Mouse (Mus musculus) heart, embryonic 13.5 days (tissue): ENCODE data around the gene Efr3b. TPM values are rescaled to one million over a fixed set of nuclear protein-coding genes. Genes with fewer than 3 reads are reported as not detected.

Experiments used
- ATAC-seq: fragments of 200-750 bp; cut with Nextera tagmentation; 2 replicates; pipeline ENCODE4 v1.8.0; 2017; ENCODE audit warnings: moderate TSS enrichment; ENCODE audit not compliant: insufficient number of reproducible peaks, low FRiP score, low TSS enrichment; ENCODE audit errors: extremely low read depth
- H3K27ac ChIP-seq: fragments of 300-500 bp; sonication (generic); replicated peaks from 2 replicates; pipeline ENCODE4 v1.5.1; 2015; ENCODE audit warnings: moderate library complexity, mild to moderate bottlenecking, inconsistent platforms
- H3K27me3 ChIP-seq: fragments of 300-500 bp; sonication (generic); replicated peaks from 2 replicates; pipeline ENCODE4 v1.6.1; 2015; ENCODE audit warnings: mild to moderate bottlenecking, inconsistent platforms
- H3K36me3 ChIP-seq: fragments of 300-500 bp; sonication (generic); 2 replicates; pipeline ENCODE4 v1.6.1; 2015; ENCODE audit warnings: mild to moderate bottlenecking, inconsistent platforms
- H3K4me1 ChIP-seq: fragments of 300-500 bp; sonication (generic); 2 replicates; pipeline ENCODE4 v1.6.1; 2015; ENCODE audit warnings: inconsistent platforms
- H3K4me2 ChIP-seq: fragments of 300-500 bp; sonication (generic); 2 replicates; pipeline ENCODE4 v1.6.1; 2015; ENCODE audit warnings: inconsistent platforms, mild to moderate bottlenecking, moderate library complexity
- H3K4me3 ChIP-seq: fragments of 300-500 bp; sonication (generic); 2 replicates; pipeline ENCODE4 v1.5.1; 2015; ENCODE audit warnings: moderate library complexity, mild to moderate bottlenecking, inconsistent platforms
- H3K9ac ChIP-seq: fragments of 300-500 bp; sonication (generic); 2 replicates; pipeline ENCODE4 v1.6.1; 2015; ENCODE audit warnings: inconsistent platforms, mild to moderate bottlenecking, moderate library complexity
- H3K9me3 ChIP-seq: fragments of 300-500 bp; sonication (generic); 2 replicates; pipeline ENCODE4 v1.6.1; 2016; ENCODE audit warnings: inconsistent platforms
- WGBS: fragments of 180-500 bp; shearing (Covaris S2); methylation state at CpG from one replicate; pipeline ENCODE4 v1.1.7; 2015; ENCODE audit warnings: mixed read lengths; 5-methylcytosine and 5-hydroxymethylcytosine counted together
- polyA plus RNA-seq: library from polyadenylated mRNA; unstranded; fragments of >200 nt; fragmentation: Nextera tagmentation; extraction: Ambion mirVana; gene quantifications from 2 replicates; pipeline ENCODE4 v1.2.1, GENCODE M21; 2015

Efr3b gene
- polyA plus RNA-seq, 1 experiment from 2014 or later = 6.2 TPM

GRCm38 (mm10) chr12:4036157-4036556, 2.6 kb downstream of the Efr3b start:
- Histone ChIP-seq H3K4me1 (peaks cover 45% of the 10 kb centered on the region), H3K4me2 (no peak overlapping the region), H3K36me3 (no peaks in the 10 kb centered on the region), H3K9ac (no peak overlapping the region), H3K9me3 (no peaks in the 10 kb centered on the region), H3K27ac (no peak overlapping the region), H3K4me3 (no peak overlapping the region), H3K27me3 (peaks cover 21% of the 10 kb centered on the region; the same call in 1 of the 2 replicates)
- ATAC-seq = no peak
- 72% methylated on average over 5 of the region's 5 CpGs for WGBS

GRCm38 (mm10) chr12:4029064-4029463, 9.7 kb downstream of the Efr3b start:
- H3K4me1 ChIP-seq = peaks cover 34% of the 10 kb centered on the region
- WGBS = 66% methylated on average over 4 of the region's 4 CpGs
- no peaks in the 10 kb centered on the region for H3K27me3 ChIP-seq
- no peak for ATAC-seq
- no peaks in the 10 kb centered on the region for H3K9me3 ChIP-seq
- no peak overlapping the region for H3K4me2 ChIP-seq
- no peak overlapping the region for H3K4me3 ChIP-seq
- H3K27ac ChIP-seq = no peak overlapping the region
- no peaks in the 10 kb centered on the region for H3K36me3 ChIP-seq
- no peak overlapping the region for H3K9ac ChIP-seq

- Histone ChIP-seq H3K36me3 (no peaks in the 10 kb centered on the region), H3K4me2 (no peak overlapping the region), H3K4me1 (peaks cover 35% of the 10 kb centered on the region), H3K9me3 (no peaks in the 10 kb centered on the region), H3K9ac (no peak overlapping the region), H3K27me3 (no peaks in the 10 kb centered on the region), H3K4me3 (no peak overlapping the region), H3K27ac (no peak overlapping the region)
- ATAC-seq = no peak
- WGBS = 59% methylated on average over 11 of the region's 11 CpGs
Measured at GRCm38 (mm10) chr12:4028516-4028915, 10.2 kb downstream of the Efr3b start.

GRCm38 (mm10) chr12:4024356-4024755, 14.4 kb downstream of the Efr3b start:
- whole genome bisulfite sequencing = 36% methylated on average over 5 of the region's 5 CpGs
- Histone ChIP-seq H3K36me3 (no peaks in the 10 kb centered on the region), H3K4me3 (no peak overlapping the region), H3K4me1 (peaks cover 58% of the 10 kb centered on the region), H3K27me3 (no peaks in the 10 kb centered on the region), H3K27ac (peak overlapping the region; percentile 92), H3K4me2 (peak overlapping the region; percentile 25; the same call in 1 of the 2 replicates), H3K9me3 (no peaks in the 10 kb centered on the region), H3K9ac (no peak overlapping the region)
- ATAC-seq = no peak

GRCm38 (mm10) chr12:4023501-4023900, 15.2 kb downstream of the Efr3b start:
- no peak for ATAC-seq
- no peak overlapping the region for H3K9ac ChIP-seq
- H3K4me1 ChIP-seq = peaks cover 58% of the 10 kb centered on the region
- no peaks in the 10 kb centered on the region for H3K9me3 ChIP-seq
- no peaks in the 10 kb centered on the region for H3K36me3 ChIP-seq
- no peak overlapping the region for H3K4me2 ChIP-seq
- H3K27ac ChIP-seq = peak overlapping the region; percentile 92
- H3K27me3 ChIP-seq = no peaks in the 10 kb centered on the region
- 88% methylated on average over 14 of the region's 14 CpGs for WGBS
- H3K4me3 ChIP-seq = no peak overlapping the region

GRCm38 (mm10) chr12:4022845-4023244, 15.9 kb downstream of the Efr3b start:
- H3K4me2 ChIP-seq = peak overlapping the region; percentile 56

GRCm38 (mm10) chr12:4020505-4020904, 18.2 kb downstream of the Efr3b start:
- 0 out of 2 replicates have a peak overlapping the region, but pooled peaks have one; percentile 1 for H3K9ac ChIP-seq
- peak overlapping the region; percentile 85 for H3K27ac ChIP-seq
- ATAC-seq = peak; percentile 55; the same call in 1 of the 2 replicates
- no peaks in the 10 kb centered on the region for H3K36me3 ChIP-seq
- no peaks in the 10 kb centered on the region for H3K9me3 ChIP-seq
- no peak overlapping the region for H3K4me3 ChIP-seq
- peaks cover 63% of the 10 kb centered on the region for H3K4me1 ChIP-seq
- peak overlapping the region; percentile 18; the same call in 1 of the 2 replicates for H3K4me2 ChIP-seq
- H3K27me3 ChIP-seq = no peaks in the 10 kb centered on the region
- 25% methylated on average over 8 of the region's 8 CpGs for WGBS

More at GRCm38 (mm10) chr12:4022845-4023244, 15.9 kb downstream of the Efr3b start:
- H3K9me3 ChIP-seq = no peaks in the 10 kb centered on the region
- WGBS = 19% methylated on average over 7 of the region's 7 CpGs
- no peak for ATAC-seq
- peak overlapping the region; percentile 6; the same call in 1 of the 2 replicates for H3K9ac ChIP-seq
- peaks cover 53% of the 10 kb centered on the region for H3K4me1 ChIP-seq
- peak overlapping the region; percentile 9; the same call in 1 of the 2 replicates for H3K4me3 ChIP-seq
- no peaks in the 10 kb centered on the region for H3K36me3 ChIP-seq
- peak overlapping the region; percentile 92 for H3K27ac ChIP-seq
- no peaks in the 10 kb centered on the region for H3K27me3 ChIP-seq

GRCm38 (mm10) chr12:4016321-4016720, 22.4 kb downstream of the Efr3b start:
- 30% methylated on average over 7 of the region's 7 CpGs for WGBS
- no peak for ATAC-seq
- Histone ChIP-seq H3K27me3 (no peaks in the 10 kb centered on the region), H3K4me1 (peaks cover 24% of the 10 kb centered on the region), H3K4me3 (no peak overlapping the region), H3K36me3 (no peaks in the 10 kb centered on the region), H3K4me2 (no peak overlapping the region), H3K9ac (no peak overlapping the region), H3K9me3 (no peaks in the 10 kb centered on the region), H3K27ac (peak overlapping the region; percentile 4; the same call in 1 of the 2 replicates)

- peaks cover 21% of the 10 kb centered on the region for H3K4me1 ChIP-seq
- no peak for ATAC-seq
Measured at GRCm38 (mm10) chr12:4015741-4016140, 23.0 kb downstream of the Efr3b start.

GRCm38 (mm10) chr12:4015255-4015654, 23.5 kb downstream of the Efr3b start:
- no peaks in the 10 kb centered on the region for H3K9me3 ChIP-seq
- ATAC-seq = no peak
- H3K27ac ChIP-seq = no peak overlapping the region
- peaks cover 21% of the 10 kb centered on the region for H3K4me1 ChIP-seq
- 69% methylated on average over 7 of the region's 7 CpGs for WGBS
- H3K9ac ChIP-seq = no peak overlapping the region
- no peak overlapping the region for H3K4me3 ChIP-seq
- H3K27me3 ChIP-seq = no peaks in the 10 kb centered on the region
- no peak overlapping the region for H3K4me2 ChIP-seq
- H3K36me3 ChIP-seq = no peaks in the 10 kb centered on the region

More at GRCm38 (mm10) chr12:4015741-4016140, 23.0 kb downstream of the Efr3b start:
- Histone ChIP-seq H3K36me3 (no peaks in the 10 kb centered on the region), H3K4me2 (no peak overlapping the region), H3K4me3 (no peak overlapping the region), H3K9me3 (no peaks in the 10 kb centered on the region), H3K27me3 (no peaks in the 10 kb centered on the region), H3K9ac (no peak overlapping the region), H3K27ac (peak overlapping the region; percentile 4; the same call in 1 of the 2 replicates)
- 60% methylated on average over 4 of the region's 4 CpGs for WGBS

- WGBS = 77% methylated on average over 5 of the region's 5 CpGs
- ATAC-seq = no peak
- H3K4me3 ChIP-seq = no peak overlapping the region
- H3K4me2 ChIP-seq = no peak overlapping the region
- H3K9ac ChIP-seq = no peak overlapping the region
- H3K4me1 ChIP-seq = peaks cover 50% of the 10 kb centered on the region
- no peaks in the 10 kb centered on the region for H3K36me3 ChIP-seq
- H3K27me3 ChIP-seq = no peaks in the 10 kb centered on the region
- no peak overlapping the region for H3K27ac ChIP-seq
- H3K9me3 ChIP-seq = no peaks in the 10 kb centered on the region
Measured at GRCm38 (mm10) chr12:4011715-4012114, 27.0 kb downstream of the Efr3b start.

GRCm38 (mm10) chr12:4011301-4011700, 27.4 kb downstream of the Efr3b start:
- 75% methylated on average over 4 of the region's 4 CpGs for WGBS
- no peak for ATAC-seq
- no peaks in the 10 kb centered on the region for H3K9me3 ChIP-seq
- H3K36me3 ChIP-seq = no peaks in the 10 kb centered on the region
- no peak overlapping the region for H3K9ac ChIP-seq
- no peak overlapping the region for H3K4me3 ChIP-seq
- no peaks in the 10 kb centered on the region for H3K27me3 ChIP-seq
- H3K27ac ChIP-seq = no peak overlapping the region
- H3K4me2 ChIP-seq = no peak overlapping the region
- H3K4me1 ChIP-seq = peaks cover 52% of the 10 kb centered on the region
